Mouse (Mus musculus) megakaryocyte, embryonic 14.5 days (primary cell): Measurements from ENCODE around the gene Lpin1.

Experiments used
- FLI1 ChIP-seq: IDR thresholded peaks from 2 replicates; pipeline ENCODE4 v1.6.1; 2012; ENCODE audit warnings: low read length, inconsistent platforms, mixed read lengths
- GATA1 ChIP-seq: IDR thresholded peaks from 3 replicates; pipeline ENCODE4 v1.6.1; 2012; ENCODE audit warnings: mixed read lengths, low read length, inconsistent platforms, borderline replicate concordance

DNA sequence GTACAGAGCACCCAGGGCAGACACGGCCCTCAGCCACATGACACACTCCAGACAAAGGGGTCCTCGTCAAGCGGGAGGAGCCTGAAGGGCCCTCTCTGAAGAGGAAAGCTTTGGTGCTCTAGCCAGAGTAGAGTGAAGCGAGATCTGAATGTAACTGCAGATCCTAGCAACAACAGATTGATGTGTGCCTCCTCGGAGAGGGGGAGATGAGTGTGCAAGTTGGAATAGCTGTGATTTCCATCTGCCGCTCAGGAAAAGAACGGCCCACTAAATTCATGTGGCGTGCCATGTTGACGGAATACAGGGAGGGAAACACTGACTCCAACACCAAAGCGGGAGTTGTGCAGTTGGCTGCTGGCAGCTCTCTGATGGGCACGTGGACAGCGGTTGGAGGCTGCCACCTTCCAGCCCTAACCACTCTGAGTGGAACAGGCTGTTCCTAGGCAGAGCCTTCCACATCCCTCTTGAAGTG is 59.7 kb downstream of the Lpin1 start:
- no peak for TF ChIP-seq FLI1
- TF ChIP-seq GATA1: no peak
